Mouse (Mus musculus): ENCODE data around the gene Hyal1.

DNA sequence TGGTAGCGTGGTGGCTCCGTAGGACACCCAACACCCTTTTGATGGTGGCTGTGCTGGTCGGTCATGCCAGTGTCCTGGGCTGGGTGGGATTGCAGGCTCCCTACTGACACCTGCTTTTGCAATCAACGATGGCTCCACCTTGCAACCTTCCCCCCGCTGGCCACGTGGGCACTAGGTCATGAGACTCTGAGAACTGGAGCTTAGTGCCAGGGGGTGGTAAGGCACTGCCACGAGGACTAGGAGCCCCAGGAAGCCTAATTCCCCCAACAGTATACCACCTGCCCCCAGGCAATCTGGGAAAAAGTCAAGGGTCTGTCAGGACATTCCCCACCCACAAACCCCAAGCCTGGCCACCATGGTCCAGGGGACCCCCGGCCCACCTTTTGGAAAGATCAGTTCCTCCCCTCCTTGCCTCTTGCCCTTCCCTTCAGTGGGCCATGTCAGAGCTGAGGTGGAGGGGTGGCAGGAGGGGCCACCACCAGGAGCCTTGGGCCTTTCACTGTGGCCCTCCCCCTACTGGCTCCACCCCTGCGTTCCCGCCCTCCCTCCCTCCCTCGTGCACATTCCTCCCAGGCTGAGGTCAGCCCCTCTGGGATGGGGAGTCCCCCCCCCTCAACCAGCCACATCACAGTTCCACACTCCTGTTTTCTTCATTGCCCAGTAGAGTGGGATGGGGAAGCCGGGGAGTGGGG lies 32.2 kb downstream of the Hyal1 start, which contains the start of gene Sema3b:
- TF ChIP-seq CTCF (IDR thresholded peaks at IDR 0.05; ENCODE audit: low read depth, low read length) (no peak), POLR2A (IDR thresholded peaks at IDR 0.05; ENCODE audit: extremely low read depth, insufficient read depth, low read length) (0 out of 2 replicates have a peak, but pooled peaks have one; percentile 3)

All from liver, adult 2 months (tissue).